Mouse (Mus musculus): ENCODE measurements at regions not wholly inside any gene's neighbourhood (a gene's known extent, or its start where the extent isn't known, plus 50 kb on each side); places are given as distances from the start of the nearest gene placed in this dataset.

DNA sequence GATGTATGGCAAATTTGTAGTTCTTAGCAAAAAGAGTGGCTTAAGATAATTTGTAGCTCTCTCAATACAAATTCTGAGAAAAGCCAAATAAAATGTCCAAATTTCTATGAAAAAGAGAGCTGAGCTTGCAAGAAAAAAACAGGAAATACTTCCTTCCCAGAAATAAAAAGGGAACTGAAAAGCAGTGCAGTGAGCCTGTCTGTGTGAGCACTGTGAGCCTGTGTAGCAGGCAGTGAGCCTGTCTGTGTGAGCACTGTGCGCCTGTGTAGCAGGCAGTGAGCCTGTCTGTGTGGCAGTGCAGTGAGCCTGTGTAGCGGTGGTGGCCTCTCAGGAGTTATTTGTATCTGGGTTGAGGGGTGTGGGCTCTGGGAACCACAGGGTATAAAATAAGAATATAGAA, 62.7 kb upstream of the Rasgrp1 start:
- no peak for TF ChIP-seq CTCF (IDR thresholded peaks at IDR 0.05; ENCODE audit: low read depth, low read length)
- TF ChIP-seq POLR2A (IDR thresholded peaks at IDR 0.05; ENCODE audit: borderline replicate concordance, low read depth, low read length): no peak
